Mouse (Mus musculus): ENCODE measurements around the gene Samd13.

The Samd13 gene

GRCm38 (mm10) chr3:146684811-146685675, at the start of gene Samd13:
Samd13 (minus strand) TSS chr3:146685592.
- DNase-seq (ENCODE audit: low read depth, low spot score) = peak; percentile 55

DNA sequence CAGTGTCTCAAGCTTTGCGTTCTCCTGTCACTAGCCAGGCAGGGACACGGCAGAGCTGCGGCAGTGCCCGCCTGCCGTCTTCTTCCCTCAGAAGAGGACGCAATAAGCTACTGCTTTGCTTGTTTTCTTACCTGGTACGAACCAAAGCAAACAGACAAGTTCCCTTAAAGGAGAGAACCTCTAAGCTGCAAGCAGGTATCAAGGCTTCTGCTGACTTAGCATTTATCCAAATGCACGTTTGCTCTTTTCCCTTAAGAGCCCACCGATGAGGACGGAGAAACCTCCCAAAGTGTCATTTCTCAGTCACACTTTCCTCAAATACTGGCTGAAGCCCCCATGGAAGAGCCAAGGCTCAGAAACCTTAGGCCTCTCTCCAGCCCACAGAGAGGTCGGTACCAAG, 46.1 kb upstream of the Samd13 start:
- no peak for DNase-seq (ENCODE audit: low read depth, low spot score)

DNA sequence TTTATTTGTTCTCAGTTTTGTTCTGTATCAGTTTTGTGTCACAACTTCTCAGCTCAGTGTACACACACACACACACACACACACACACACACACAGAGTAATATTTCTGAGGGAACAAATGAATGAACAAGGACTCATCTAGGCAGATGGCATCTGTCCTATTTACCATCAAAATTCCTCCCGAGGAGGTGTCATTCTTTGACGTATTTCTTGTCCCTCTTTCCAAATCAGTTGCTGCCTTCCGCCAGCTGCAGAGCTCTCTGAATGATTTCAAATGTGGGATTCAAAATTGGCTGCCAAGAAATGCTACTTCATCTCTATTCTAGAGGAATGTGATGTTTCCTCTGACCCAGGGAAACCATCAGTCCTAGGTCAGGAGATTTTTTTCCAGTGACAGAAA, 37.6 kb upstream of the Samd13 start:
- DNase-seq (ENCODE audit: low read depth, low spot score) = no peak

GRCm38 (mm10) chr3:146719696-146720095, 34.3 kb upstream of the Samd13 start:
- no peak for DNase-seq (ENCODE audit: low read depth, low spot score)

GRCm38 (mm10) chr3:146718251-146718650, 32.9 kb upstream of the Samd13 start:
- no peak for DNase-seq (ENCODE audit: low read depth, low spot score)

GRCm38 (mm10) chr3:146712305-146712704, 26.9 kb upstream of the Samd13 start:
- no peak for DNase-seq (ENCODE audit: low read depth, low spot score)

GRCm38 (mm10) chr3:146711559-146711958, 26.2 kb upstream of the Samd13 start:
- no peak for DNase-seq (ENCODE audit: low read depth, low spot score)

DNA sequence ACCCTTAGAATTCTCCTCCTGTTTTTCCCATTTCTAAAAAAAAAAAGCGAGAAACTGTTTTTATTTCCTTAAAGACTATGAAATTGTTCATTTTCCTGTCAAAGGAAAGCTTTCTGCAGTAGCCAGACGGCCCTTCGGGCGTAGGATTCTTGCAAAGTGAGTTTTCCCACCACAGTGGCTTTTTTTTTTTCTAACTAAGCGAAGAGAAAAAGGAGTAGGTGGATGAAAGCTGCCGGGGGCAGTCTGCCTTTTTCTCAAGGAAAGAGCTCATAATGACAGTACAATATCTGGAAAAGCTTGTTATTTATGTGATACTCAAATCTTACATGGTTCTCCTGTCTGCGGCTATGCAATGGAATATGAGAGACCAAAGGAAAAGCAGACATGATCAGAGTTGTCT, 25.7 kb upstream of the Samd13 start:
- no peak for DNase-seq (ENCODE audit: low read depth, low spot score)

- DNase-seq (ENCODE audit: low read depth, low spot score) = no peak
Measured at GRCm38 (mm10) chr3:146709086-146709485, 23.7 kb upstream of the Samd13 start.

DNA sequence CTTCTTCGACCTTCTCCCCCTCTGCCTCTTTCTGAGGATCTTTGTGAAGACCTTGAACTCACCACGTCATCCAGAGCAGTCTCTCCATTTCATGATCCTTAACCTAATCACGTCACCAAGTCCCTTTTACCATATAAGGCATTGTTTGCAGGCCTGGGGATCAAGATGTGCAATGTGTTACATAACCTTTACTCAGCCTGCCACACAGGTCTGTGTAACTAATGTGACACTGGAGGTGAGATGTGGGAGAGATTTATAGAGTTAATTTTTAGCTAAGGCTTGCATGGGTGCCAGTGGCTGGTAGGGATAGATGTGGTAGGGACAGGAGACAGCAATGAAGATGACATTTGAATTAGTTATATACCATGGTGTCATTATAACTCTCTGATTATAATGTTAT, 23.0 kb upstream of the Samd13 start:
- DNase-seq (ENCODE audit: low read depth, low spot score) = no peak

DNA sequence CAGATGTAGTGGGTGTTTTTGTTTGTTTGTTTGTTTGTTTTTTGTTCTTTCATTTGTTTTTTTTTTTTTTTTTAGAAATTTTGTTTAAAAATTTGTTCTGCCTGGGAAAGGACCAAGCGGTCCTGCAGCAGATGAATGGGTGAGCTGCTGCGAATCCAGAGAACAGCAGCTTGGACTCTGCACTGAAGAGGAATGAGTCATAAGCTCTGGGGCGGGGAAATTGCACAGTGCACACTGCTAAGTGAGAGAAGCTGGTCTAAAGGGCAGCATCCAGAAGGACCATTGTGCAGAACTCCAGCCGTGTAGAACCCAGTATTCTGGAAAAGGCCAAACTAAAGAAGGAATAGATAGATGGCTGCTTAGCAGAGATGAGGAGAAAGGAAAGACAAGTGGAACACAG, 18.7 kb upstream of the Samd13 start:
- DNase-seq (ENCODE audit: low read depth, low spot score) = no peak

DNA sequence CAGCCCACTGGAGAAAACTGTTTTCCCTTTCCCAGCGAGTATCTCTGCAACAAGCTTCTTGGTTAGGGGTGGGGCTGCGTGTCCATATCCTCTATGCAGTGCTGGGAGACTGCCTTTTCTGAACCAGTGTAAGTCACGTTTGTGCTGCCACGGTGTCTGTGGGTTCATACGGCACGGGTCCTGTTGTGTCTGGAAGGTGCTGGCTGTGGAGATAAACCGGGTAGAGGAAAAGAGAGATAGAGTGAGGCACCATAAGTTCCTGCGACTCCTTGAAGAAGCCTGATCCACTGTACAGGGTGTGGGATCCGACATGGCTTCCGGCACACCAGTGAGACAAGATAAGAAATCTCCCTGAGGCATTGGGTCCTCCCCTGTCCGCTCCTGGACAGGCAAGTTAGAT, 14.7 kb upstream of the Samd13 start:
- no peak for DNase-seq (ENCODE audit: low read depth, low spot score)

- no peak for DNase-seq (ENCODE audit: low read depth, low spot score)
Measured at GRCm38 (mm10) chr3:146698982-146699381, 13.6 kb upstream of the Samd13 start.

DNA sequence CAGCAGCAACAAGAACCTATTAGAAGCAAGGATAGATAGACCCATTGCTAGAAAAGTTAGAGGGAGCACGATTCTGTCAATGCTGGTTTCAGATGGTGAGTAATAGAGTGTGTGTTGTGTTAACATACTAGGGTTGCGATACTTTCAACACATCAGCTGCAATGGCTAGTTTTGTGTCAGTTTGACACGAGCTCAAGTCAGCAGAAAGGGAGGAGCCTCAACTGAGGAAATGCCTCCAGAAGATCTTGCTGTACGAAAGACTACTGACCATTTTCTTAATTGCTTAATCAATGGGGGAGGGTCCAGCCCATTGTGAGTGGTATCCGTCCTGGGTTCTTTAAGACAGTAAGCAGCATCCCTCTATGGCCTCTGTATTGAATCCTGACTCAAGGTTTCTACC, 7.2 kb upstream of the Samd13 start:
- no peak for DNase-seq (ENCODE audit: low read depth, low spot score)

DNA sequence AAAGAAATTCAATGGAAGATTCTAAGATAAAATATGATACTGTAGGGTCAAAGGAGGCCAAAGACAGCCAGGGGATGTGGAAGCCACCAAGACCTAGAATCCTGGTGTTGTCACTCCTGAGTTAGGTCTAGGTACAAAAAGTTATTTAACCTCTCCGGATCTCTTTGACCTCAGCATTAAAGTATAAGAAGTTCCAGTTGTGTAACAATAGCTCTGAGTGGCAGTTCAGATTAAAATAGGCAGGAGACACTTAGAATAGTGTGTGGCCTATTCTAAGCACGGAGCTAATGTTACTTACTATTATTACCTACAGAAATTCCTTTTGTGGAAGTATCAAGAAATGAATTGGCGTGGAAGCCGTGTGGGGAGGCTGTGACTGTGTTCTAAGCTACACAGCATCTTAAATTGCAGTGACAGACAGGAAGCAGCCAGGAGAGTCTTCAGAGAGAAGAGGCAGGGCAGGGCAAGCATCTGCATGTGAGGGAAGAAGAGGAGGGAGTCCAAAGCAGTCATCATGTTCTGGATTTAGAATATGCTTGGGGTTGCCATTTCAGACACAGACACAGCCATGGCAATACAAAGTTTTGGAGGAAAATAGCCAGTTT, 1.8 kb upstream of the Samd13 start:
- DNase-seq (ENCODE audit: low read depth, low spot score) = no peak

DNA sequence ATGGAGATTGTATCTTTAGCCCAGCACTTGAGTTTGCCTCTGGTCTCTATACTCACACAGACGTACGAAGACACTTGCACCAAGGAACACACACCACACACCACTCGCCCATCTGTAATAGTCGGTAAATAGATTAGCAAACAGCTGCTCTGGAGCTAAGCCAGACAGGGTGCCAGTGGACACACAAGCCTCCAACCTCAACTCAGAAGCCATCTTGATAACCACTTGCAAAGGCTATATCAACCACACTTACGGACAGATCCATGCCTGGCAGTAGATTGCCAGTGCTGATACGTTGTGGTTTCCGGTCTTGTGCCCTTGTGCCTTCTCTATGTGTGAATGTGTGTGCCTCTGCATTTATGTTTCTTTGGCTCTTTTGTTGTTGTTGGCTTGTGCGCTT, 1.0 kb upstream of the Samd13 start:
- no peak for DNase-seq (ENCODE audit: low read depth, low spot score)

DNA sequence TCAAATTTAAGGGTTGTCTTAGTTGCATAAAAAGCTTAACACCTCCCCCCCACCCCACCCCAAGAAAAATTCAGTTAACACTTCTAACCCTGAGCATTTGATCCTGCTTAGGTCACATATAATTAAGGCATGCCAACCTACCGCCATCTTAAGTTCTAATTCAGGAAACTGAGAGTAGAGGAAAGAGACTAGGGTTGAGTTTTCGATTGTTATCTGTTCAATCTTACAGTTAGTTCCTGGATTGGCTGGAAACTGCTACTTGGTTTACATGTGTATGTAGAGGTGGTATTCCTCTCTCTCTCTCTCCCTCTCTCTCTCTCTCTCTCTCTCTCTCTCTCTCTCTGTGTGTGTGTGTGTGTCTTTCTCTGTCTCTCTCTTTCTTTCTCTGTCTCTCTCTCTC, 2.3 kb downstream of the Samd13 start:
- no peak for DNase-seq (ENCODE audit: low read depth, low spot score)

DNA sequence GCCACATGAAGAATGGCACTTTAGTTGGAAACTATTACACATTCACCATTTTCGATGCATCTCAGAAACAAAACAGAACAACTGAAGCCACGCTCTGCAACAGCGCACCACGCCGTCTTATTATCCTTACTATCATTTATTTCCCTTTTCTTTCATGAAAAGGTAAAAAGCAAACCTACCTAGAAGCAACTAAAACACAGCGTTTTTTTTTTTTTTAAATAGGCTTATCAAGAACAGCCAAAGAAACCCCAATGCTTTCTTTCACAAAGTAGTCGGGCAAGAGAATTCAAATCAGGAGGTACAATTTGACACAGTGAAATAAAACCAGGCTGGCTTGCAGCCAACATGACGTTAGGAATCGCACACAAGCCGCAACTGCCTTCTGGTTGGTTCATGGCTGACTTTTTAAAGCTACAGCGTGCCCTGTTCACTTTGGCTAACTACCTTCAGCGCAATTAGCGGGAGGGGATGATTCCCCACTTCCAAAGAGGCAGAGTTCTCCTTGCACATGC, 3.2 kb downstream of the Samd13 start:
- DNase-seq (ENCODE audit: low read depth, low spot score) = no peak

GRCm38 (mm10) chr3:146681696-146682095, 3.7 kb downstream of the Samd13 start:
- no peak for DNase-seq (ENCODE audit: low read depth, low spot score)

- no peak for DNase-seq (ENCODE audit: low read depth, low spot score)
Measured at GRCm38 (mm10) chr3:146680625-146681024, 4.8 kb downstream of the Samd13 start.

GRCm38 (mm10) chr3:146679646-146680045, 5.7 kb downstream of the Samd13 start:
- DNase-seq (ENCODE audit: low read depth, low spot score) = peak; percentile 63

DNA sequence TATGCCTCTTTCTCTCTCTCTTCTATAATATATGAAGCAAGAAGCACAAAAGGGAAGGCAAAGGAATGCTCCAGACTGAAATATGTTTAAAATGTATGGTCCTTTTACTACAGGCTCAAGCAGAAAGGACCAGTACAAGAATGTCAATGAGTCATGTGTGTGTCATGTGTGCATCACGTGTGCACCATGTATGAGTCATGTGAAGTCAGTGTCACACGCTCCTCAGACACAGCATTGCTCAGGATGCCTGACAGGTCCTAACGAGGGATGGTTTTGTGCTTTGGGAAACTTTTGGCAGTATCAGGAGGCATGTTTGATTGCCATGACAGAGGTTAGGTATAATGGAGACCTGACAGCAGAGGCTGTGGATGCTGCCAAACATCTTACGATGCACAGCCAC, 9.2 kb downstream of the Samd13 start:
- no peak for DNase-seq (ENCODE audit: low read depth, low spot score)

DNA sequence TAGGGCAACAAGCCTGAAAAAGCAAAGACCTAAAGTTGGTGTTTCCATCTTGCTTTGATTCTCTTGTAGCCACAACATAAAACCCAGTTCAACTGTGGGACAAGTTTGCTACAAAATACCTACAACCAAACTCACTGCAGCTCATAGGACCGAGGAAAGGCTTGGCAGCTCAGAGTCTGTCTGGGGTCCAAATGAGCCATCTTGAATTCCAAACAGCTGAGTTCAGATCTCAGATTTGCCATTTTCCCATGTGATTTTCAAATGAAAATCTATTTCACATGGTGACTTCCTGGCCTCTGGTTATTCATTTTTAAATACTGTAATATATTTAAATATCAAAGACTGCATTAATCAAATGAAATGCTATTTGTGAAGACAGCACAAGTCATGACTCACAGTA, 10.3 kb downstream of the Samd13 start:
- no peak for DNase-seq (ENCODE audit: low read depth, low spot score)
